Mouse (Mus musculus) forebrain, postnatal 0 days (tissue): ENCODE data around the gene Ptpn13. TPM values are rescaled to one million over a fixed set of nuclear protein-coding genes. Genes with fewer than 3 reads are reported as not detected.

Experiments
- ATAC-seq: fragments of 200-750 bp; cut with Nextera tagmentation; 2 replicates; pipeline ENCODE4 v1.8.0; 2017; ENCODE audit warnings: mild to moderate bottlenecking, moderate library complexity
- DNase-seq: peaks from one replicate; pipeline ENCODE4 v3.0.0-alpha.2; 2015
- H3K27ac ChIP-seq: fragments of 300-500 bp; sonication (generic); 2 replicates; pipeline ENCODE4 v1.5.1; 2014; ENCODE audit warnings: low read depth, mild to moderate bottlenecking, antibody characterized with exemption, low read length, moderate library complexity, mixed read lengths
- H3K27me3 ChIP-seq: fragments of 300-500 bp; sonication (generic); 2 replicates; pipeline ENCODE4 v1.6.1; 2014; ENCODE audit warnings: mild to moderate bottlenecking, low read length, mixed read lengths; ENCODE audit not compliant: insufficient read depth
- H3K36me3 ChIP-seq: fragments of 300-500 bp; sonication (generic); 2 replicates; pipeline ENCODE4 v1.6.1; 2014; ENCODE audit warnings: mild to moderate bottlenecking, moderate library complexity; ENCODE audit not compliant: insufficient read depth
- H3K4me1 ChIP-seq: fragments of 300-500 bp; sonication (generic); 2 replicates; pipeline ENCODE4 v1.6.1; 2014; ENCODE audit warnings: antibody characterized with exemption; ENCODE audit not compliant: insufficient read depth
- H3K4me2 ChIP-seq: fragments of 300-500 bp; sonication (generic); 2 replicates; pipeline ENCODE4 v1.6.1; 2014; ENCODE audit warnings: low read depth, mild to moderate bottlenecking, moderate library complexity
- H3K4me3 ChIP-seq: fragments of 300-500 bp; sonication (generic); 2 replicates; pipeline ENCODE4 v1.5.1; 2014; ENCODE audit warnings: low read depth, low read length, mixed read lengths
- H3K9ac ChIP-seq: fragments of 300-500 bp; sonication (generic); 2 replicates; pipeline ENCODE4 v1.6.1; 2014; ENCODE audit warnings: mild to moderate bottlenecking
- H3K9me3 ChIP-seq: fragments of 300-500 bp; sonication (generic); 2 replicates; pipeline ENCODE4 v1.6.1; 2016; ENCODE audit warnings: low read length
- CTCF ChIP-seq: sonication (generic); IDR thresholded peaks from 2 replicates; pipeline ENCODE4 v1.5.1; 2016; ENCODE audit warnings: antibody characterized with exemption, control low read depth, low read depth
- WGBS: fragments of 180-500 bp; shearing (Covaris S2); extraction: QIAGEN DNeasy Blood & Tissue Kit; methylation state at CpG from one replicate; pipeline ENCODE4 v1.1.7; 2014; 5-methylcytosine and 5-hydroxymethylcytosine counted together
- polyA plus RNA-seq: library from polyadenylated mRNA; unstranded; fragments of >200 nt; fragmentation: Nextera tagmentation; extraction: Ambion mirVana; gene quantifications from 2 replicates; pipeline ENCODE4 v1.2.1, GENCODE M21; 2015
- total RNA-seq: library from RNA; depleted of rRNA; stranded (reverse); fragments of >200 nt; gene quantifications from 2 replicates; pipeline ENCODE4 v1.2.3, GENCODE M21; 2014

Ptpn13 gene
- total and polyA plus RNA-seq, 2 experiments from 2014 or later, result 1.8 to 16.2 TPM

DNA sequence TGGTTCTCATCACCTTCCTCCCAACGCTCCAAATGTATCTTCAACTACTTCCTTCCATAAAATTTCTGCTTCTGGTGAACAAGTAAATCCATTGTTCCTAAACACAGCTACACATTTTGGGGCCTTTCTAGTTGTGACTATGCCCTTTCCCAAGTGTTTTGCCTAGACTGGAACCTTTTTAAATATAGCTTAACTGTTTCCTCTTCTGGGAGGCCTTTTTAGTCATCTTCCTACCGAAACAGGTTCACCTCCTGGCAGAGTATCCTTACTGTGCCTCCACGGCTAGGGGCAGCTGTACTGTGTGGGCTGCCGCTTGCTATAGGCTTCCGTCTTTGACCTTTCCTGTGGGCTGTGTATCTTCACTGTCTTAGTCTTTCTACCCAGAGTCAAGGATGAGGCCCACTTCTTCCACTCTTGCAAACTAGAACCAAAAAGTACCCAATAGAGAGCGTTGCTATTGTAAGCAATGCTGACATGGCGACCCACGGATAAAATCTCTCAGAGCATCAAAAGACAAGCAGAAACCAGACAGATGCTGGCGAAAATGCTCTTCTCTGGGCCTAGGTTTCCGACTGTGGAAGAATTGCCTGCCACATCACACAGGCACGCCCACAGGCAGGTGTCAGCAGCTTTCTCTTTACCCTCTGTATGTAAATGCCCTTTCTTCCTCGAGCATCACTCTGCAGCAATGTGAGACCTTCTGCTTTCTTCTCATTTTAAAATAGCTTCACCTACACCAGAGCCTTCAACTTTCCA is 20.6 kb upstream of the Ptpn13 start:
- no peak overlapping the region for H3K4me2 ChIP-seq
- H3K9me3 ChIP-seq, result no peaks in the 10 kb centered on the region
- H3K36me3 ChIP-seq, result no peaks in the 10 kb centered on the region
- TF ChIP-seq CTCF, result no peak
- no peak for DNase-seq
- H3K4me1 ChIP-seq, result no peaks in the 10 kb centered on the region
- 86% methylated on average over 12 of the region's 12 CpGs for WGBS
- no peak overlapping the region for H3K27ac ChIP-seq
- no peak for ATAC-seq
- H3K27me3 ChIP-seq, result no peaks in the 10 kb centered on the region
- no peak overlapping the region for H3K4me3 ChIP-seq
- H3K9ac ChIP-seq, result no peak overlapping the region

DNA sequence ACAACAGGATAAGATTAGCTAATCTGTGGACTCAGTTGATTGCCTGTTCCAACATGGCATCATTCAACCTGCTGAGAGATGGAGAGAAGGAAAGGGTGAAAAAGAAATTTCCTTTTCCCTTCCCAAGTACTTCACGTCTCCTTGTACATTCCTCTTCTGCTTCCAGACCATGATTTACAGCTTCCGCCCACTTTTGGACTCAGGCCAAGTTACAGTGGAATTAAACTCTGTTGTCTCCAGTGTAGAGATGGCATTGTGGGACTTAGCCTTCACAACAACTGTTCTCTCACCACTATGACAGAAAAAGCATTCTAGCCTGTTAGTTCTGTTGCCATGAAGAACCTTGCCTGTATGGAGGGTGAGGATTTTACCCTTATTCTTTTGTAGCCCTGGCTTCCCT is 19.1 kb upstream of the Ptpn13 start:
- no peak for TF ChIP-seq CTCF
- Histone ChIP-seq H3K27ac (no peak overlapping the region), H3K9ac (no peak overlapping the region), H3K9me3 (no peaks in the 10 kb centered on the region), H3K36me3 (no peaks in the 10 kb centered on the region), H3K4me2 (no peak overlapping the region), H3K27me3 (no peaks in the 10 kb centered on the region), H3K4me3 (no peak overlapping the region), H3K4me1 (no peaks in the 10 kb centered on the region)
- WGBS, result 33% methylated on average over 2 of the region's 2 CpGs
- DNase-seq (peak; percentile 28), ATAC-seq (no peak)

DNA sequence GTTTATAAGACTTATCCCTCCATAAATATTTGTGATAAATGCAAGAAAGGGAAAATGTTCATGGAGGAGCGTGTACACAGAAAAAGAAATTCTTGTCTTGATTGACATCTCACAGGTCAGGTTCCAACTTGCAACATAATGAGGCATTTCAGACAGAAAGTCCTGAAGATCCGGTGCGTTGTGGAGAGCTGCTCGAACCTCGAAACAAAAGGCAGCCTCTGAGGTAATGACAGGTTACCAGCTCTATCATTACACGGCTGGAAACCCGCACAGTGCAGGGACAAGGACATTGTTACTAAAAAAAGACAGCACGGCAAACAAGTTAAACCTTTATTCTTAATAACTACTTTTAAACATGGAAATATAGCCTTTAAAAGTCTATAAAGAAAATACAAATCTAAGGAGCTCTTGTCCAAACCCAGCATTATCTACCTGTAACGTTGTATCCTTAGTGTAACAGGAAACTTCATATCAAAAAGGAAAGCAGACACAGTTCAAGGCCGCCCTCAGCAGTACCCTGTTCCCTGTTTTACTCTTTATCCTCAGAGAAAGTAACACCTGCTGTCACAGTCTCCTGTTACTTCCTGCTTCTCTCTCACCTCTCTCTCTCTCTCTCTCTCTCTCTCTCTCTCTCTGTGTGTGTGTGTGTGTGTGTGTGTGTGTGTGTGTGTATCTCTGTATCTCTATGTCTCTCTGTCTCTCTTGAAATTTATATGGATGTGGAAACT is 12.8 kb upstream of the Ptpn13 start:
- 28% methylated on average over 10 of the region's 10 CpGs for WGBS
- no peak for ATAC-seq
- Histone ChIP-seq H3K9me3 (no peaks in the 10 kb centered on the region), H3K36me3 (no peaks in the 10 kb centered on the region), H3K9ac (no peak overlapping the region), H3K4me2 (no peak overlapping the region), H3K27me3 (no peaks in the 10 kb centered on the region), H3K27ac (no peak overlapping the region), H3K4me1 (no peaks in the 10 kb centered on the region), H3K4me3 (no peak overlapping the region)
- no peak for TF ChIP-seq CTCF
- no peak for DNase-seq

DNA sequence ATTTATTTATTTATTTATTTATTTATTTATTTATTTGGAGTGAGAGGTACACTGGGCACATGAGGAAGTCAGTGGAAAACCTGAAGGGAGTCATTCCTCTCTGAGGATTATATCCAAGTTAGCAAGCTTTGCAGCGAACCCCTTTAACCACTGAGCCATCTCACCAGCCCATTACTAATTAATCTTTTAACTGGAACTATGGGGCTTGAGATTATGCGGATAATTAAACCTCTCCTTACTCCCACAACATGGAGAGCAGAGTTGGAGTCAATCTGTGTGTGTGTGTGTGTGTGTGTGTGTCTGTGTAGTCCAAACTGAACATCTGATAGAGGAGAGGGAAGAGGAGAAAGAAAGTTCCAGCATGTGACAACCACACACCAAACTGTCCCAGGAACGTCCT is 10.4 kb upstream of the Ptpn13 start:
- H3K4me1 ChIP-seq, result no peaks in the 10 kb centered on the region
- H3K9ac ChIP-seq, result no peak overlapping the region
- H3K4me2 ChIP-seq, result no peak overlapping the region
- no peak for DNase-seq
- 52% methylated on average over 3 of the region's 3 CpGs for WGBS
- H3K36me3 ChIP-seq, result no peaks in the 10 kb centered on the region
- H3K27me3 ChIP-seq, result no peaks in the 10 kb centered on the region
- H3K4me3 ChIP-seq, result no peak overlapping the region
- H3K9me3 ChIP-seq, result no peaks in the 10 kb centered on the region
- H3K27ac ChIP-seq, result no peak overlapping the region
- no peak for TF ChIP-seq CTCF
- no peak for ATAC-seq

DNA sequence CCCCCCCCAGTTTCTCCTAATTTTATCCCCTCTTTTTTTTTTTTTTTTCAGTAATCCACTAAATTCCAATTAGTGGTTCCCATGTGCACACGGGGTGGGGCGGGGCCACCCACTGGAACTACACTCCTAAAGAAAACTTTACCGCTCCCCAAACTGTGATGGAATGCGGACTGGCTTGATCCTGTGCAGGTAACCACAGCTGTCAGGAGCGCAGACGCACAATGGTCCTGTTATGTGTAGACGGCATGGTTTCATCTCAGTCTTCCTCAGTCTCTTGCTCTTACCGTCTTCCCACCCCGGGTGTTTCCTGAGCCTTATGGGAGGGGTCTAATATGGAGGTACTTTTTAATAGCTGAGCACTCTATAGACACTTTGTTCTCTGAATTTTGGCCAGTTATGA is 7.0 kb upstream of the Ptpn13 start:
- no peak overlapping the region for H3K9ac ChIP-seq
- no peaks in the 10 kb centered on the region for H3K27me3 ChIP-seq
- no peak overlapping the region for H3K4me3 ChIP-seq
- H3K27ac ChIP-seq, result no peak overlapping the region
- 76% methylated on average over 9 of the region's 9 CpGs for WGBS
- no peak for TF ChIP-seq CTCF
- DNase-seq (no peak), ATAC-seq (no peak)
- H3K36me3 ChIP-seq, result no peaks in the 10 kb centered on the region
- H3K4me2 ChIP-seq, result no peak overlapping the region
- H3K9me3 ChIP-seq, result no peaks in the 10 kb centered on the region
- no peaks in the 10 kb centered on the region for H3K4me1 ChIP-seq

DNA sequence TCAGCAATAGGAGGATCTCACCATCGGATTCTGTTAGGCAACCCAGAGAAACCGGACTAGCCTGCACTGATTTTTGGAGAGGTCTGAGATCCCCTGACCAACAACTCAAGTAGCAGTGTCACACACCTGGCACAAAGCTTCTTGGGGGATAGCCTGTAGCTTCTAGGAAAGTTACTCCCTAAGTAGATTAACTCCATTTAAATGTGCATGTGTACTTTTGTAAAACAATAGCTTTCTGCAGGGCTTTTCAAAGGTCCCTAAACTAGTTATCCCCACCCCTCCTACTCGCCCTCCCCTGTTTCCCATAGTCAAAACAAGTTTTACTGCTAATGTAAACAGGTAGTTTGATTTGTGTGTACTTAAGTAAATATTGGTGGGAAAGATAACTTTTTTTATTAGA is 6.1 kb upstream of the Ptpn13 start:
- no peaks in the 10 kb centered on the region for H3K4me1 ChIP-seq
- no peaks in the 10 kb centered on the region for H3K36me3 ChIP-seq
- DNase-seq (no peak), ATAC-seq (no peak)
- WGBS, result 58% methylated on average over 3 of the region's 3 CpGs
- H3K9me3 ChIP-seq, result no peaks in the 10 kb centered on the region
- H3K4me2 ChIP-seq, result no peak overlapping the region
- no peak overlapping the region for H3K27ac ChIP-seq
- no peaks in the 10 kb centered on the region for H3K27me3 ChIP-seq
- no peak for TF ChIP-seq CTCF
- H3K4me3 ChIP-seq, result no peak overlapping the region
- H3K9ac ChIP-seq, result no peak overlapping the region

DNA sequence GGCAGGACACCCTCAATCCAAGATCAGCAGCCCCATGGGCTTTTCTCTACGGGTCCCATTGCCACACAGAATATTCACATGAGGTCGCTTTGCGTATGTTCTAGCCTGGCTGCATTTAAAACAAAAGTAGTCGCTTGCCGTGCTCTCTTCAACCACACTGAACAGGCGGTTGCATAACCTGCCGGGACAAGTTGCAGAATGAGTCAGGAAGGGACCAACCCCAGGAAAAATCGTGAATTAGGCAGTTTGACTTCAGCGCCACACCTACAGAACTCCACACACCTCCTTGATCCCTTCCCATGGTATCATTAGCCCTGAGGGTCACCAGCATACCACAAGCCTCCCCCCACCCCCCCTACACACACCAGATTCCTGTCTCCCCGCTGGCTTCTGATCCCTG is 4.4 kb upstream of the Ptpn13 start:
- Histone ChIP-seq H3K9me3 (no peaks in the 10 kb centered on the region), H3K4me2 (no peak overlapping the region), H3K4me1 (no peaks in the 10 kb centered on the region), H3K27me3 (no peaks in the 10 kb centered on the region), H3K4me3 (no peak overlapping the region), H3K36me3 (no peaks in the 10 kb centered on the region), H3K27ac (no peak overlapping the region), H3K9ac (no peak overlapping the region)
- 41% methylated on average over 10 of the region's 10 CpGs for WGBS
- TF ChIP-seq CTCF, result no peak
- DNase-seq (no peak), ATAC-seq (no peak)
